In genomic region chr6:141629291-141629690, GRCm38 (mm10) we compare ENCODE assay signal across 25 mouse cellular contexts. TPM values are rescaled to one million over a fixed set of nuclear protein-coding genes. Genes with fewer than 3 reads are reported as not detected.
"Had no signal": no experiment of that assay in that cellular context is flagged by ENCODE, and none has a peak within 500 bp of the region (broad histone marks: within the 10 kb centered on the region; RNA-seq: fewer than 3 reads in every experiment).

Gene Slco1b2, plus strand, starts transcription at chr6:141629518.

- H3K27me3 ChIP-seq: lung, embryonic 15.5 days; megakaryocyte, embryonic 14.5 days; midbrain, embryonic 13.5 days; midbrain, embryonic 15.5 days; neural tube, embryonic 12.5 days; stomach, embryonic 15.5 days had no signal

- H3K4me1 ChIP-seq: lung, embryonic 15.5 days; megakaryocyte, embryonic 14.5 days; midbrain, embryonic 13.5 days; midbrain, embryonic 15.5 days; neural tube, embryonic 12.5 days; stomach, embryonic 15.5 days had no signal

- H3K36me3 ChIP-seq: lung, embryonic 15.5 days; midbrain, embryonic 13.5 days; midbrain, embryonic 15.5 days; neural tube, embryonic 12.5 days; stomach, embryonic 15.5 days had no signal

- H3K9ac ChIP-seq: lung, embryonic 15.5 days; midbrain, embryonic 13.5 days; midbrain, embryonic 15.5 days; neural tube, embryonic 12.5 days; stomach, embryonic 15.5 days had no signal

- H3K4me3 ChIP-seq: lung, embryonic 15.5 days; megakaryocyte, embryonic 14.5 days; midbrain, embryonic 13.5 days; midbrain, embryonic 15.5 days; neural tube, embryonic 12.5 days; stomach, embryonic 15.5 days had no signal

- H3K4me2 ChIP-seq: lung, embryonic 15.5 days; midbrain, embryonic 11.5 days; midbrain, embryonic 13.5 days; midbrain, embryonic 15.5 days; neural tube, embryonic 12.5 days; stomach, embryonic 15.5 days had no signal

- H3K9me3 ChIP-seq: lung, embryonic 15.5 days; midbrain, embryonic 13.5 days; midbrain, embryonic 15.5 days; neural tube, embryonic 12.5 days; stomach, embryonic 15.5 days had no signal

- ATAC-seq: lung, postnatal 0 days; midbrain, embryonic 13.5 days; midbrain, embryonic 15.5 days had no signal

- DNase-seq: lung, adult 2 months; lung, postnatal 14 days; lung, postnatal 36 days; right cerebral cortex, postnatal 14 days; thymus, adult 2 months; thymus, postnatal 25 days; thymus, postnatal 4 days had no signal

- H3K27ac ChIP-seq: lung, embryonic 15.5 days; macrophage; midbrain, embryonic 13.5 days; midbrain, embryonic 15.5 days; neural tube, embryonic 12.5 days; stomach, embryonic 15.5 days; stomach, postnatal 0 days had no signal

RNA-seq across cellular contexts. Expression of gene Slco1b2, which starts in this region (rescaled TPM):
- total RNA-seq: megakaryocyte progenitor cell, adult 5-6 weeks; midbrain, postnatal 0 days; monocyte, adult 5-6 weeks; neutrophil, adult 5-6 weeks had no signal
- polyA plus RNA-seq: lung, embryonic 15.5 days; macrophage; midbrain, embryonic 11.5 days; midbrain, embryonic 13.5 days; midbrain, embryonic 15.5 days; midbrain, postnatal 0 days; neural tube, embryonic 12.5 days; neural tube, embryonic 14.5 days; spleen, adult 2 months; testis, adult 2 months; thymus, adult 2 months; urinary bladder, adult 2 months had no signal
